Mouse (Mus musculus) lung, adult 2 months (tissue): Measurements from ENCODE around the gene Abcd1.

Source experiments
- CTCF ChIP-seq: fragments of 200-500 bp; IDR thresholded peaks from 2 replicates; pipeline ENCODE4 v1.5.1; 2011; ENCODE audit warnings: mild to moderate bottlenecking, low read length, control low read depth; ENCODE audit not compliant: insufficient read depth
- POLR2A ChIP-seq: fragments of 200-500 bp; IDR thresholded peaks from 2 replicates; pipeline ENCODE4 v1.6.1; 2011; ENCODE audit warnings: low read depth, mild to moderate bottlenecking, control low read depth, low read length, borderline replicate concordance; ENCODE audit errors: extremely low read depth

DNA sequence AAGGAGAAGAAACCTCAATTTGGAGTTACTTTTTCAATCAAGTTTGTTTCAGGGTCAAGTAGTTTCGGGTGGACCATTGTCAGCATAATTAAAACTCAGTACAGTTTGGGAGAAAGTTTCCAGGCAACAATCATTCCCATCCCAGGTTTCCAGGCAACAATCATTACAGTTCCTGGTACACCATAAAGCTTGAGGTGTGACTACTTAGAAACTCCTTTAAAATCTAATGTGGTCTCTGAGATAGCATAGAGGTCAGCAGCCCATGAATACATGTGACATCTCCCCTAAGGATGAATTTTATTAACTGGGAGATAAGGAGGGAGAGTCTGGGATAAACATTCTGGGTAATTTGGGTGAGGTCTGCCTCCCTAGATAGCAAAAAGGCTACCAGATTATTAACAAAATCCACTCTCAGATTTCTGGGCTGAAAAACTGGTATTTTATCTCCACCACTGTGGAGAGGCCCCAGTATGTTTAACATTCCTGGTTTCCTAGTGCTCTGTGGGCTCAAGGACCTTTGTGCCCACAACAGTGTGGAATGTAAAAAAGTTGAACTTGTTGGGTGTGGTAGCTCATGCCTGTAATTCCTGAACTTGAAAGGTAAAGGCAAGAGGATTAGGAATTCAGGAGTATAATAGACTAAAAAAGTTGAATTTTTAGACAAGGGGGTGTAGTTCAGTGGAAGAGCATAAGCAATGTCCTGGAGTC is 28.5 kb downstream of the Abcd1 start:
- TF ChIP-seq CTCF (no peak), POLR2A (no peak)
